Mouse (Mus musculus) left cerebral cortex, adult 2 months (tissue): Measurements from ENCODE around the gene Stmn3. TPM values are rescaled to one million over a fixed set of nuclear protein-coding genes. Genes with fewer than 3 reads are reported as not detected.

Experiments
- DNase-seq, 2 experiments: peaks; one replicate each; pipeline ENCODE4 v3.0.0; 2021 to 2022; ENCODE audit warnings: low spot score in 2 of 2, mixed read lengths in 1 of 2; ENCODE audit errors: extremely low spot score in 1 of 2
- H3K27ac ChIP-seq: fragments of 200-600 bp; 2 replicates; pipeline ENCODE4 v1.8.1; 2022
- H3K4me3 ChIP-seq: fragments of 200-600 bp; 2 replicates; pipeline ENCODE4 v1.8.1; 2022
- CTCF ChIP-seq: fragments of 200-600 bp; IDR thresholded peaks from 2 replicates; pipeline ENCODE4 v1.8.1; 2022; ENCODE audit warnings: antibody characterized with exemption, mild to moderate bottlenecking, moderate library complexity
- intact Hi-C: fragments of 180-260 bp; cut with DNase I; formaldehyde crosslinking; loops from one replicate; pipeline ENCODE4 v1.15.1; 2025
- total RNA-seq, 2 experiments: library from RNA; stranded (reverse); gene quantifications; 2 replicates each; pipeline ENCODE4 v1.2.3; 2021

The Stmn3 gene
- total RNA-seq, 2 experiments from 2014 or later, result 633 to 653 TPM

DNA sequence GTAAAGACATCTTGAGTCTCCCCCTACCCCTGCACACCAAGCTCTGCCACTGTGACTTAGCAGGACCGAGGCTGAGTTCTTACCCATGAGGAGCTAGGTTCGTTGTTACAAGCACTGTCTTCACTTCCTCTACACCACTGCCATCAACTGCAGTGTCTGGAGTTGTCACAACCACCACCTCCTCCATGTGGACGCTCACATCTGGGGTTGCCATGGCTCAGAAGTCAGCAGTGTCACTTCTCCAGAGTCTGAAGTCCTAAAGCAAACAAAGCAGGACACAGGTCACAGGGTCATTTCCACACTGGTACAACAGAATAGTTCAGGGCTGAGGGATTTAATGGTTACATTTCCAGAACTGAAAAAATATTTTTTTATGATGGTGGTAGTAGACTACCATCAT lies 36.4 kb downstream of the Stmn3 start:
- no peak for TF ChIP-seq CTCF
- H3K27ac ChIP-seq, result no peak overlapping the region
- intact Hi-C loops, result no loop called here
- no peak overlapping the region for H3K4me3 ChIP-seq
- no peak for DNase-seq

DNA sequence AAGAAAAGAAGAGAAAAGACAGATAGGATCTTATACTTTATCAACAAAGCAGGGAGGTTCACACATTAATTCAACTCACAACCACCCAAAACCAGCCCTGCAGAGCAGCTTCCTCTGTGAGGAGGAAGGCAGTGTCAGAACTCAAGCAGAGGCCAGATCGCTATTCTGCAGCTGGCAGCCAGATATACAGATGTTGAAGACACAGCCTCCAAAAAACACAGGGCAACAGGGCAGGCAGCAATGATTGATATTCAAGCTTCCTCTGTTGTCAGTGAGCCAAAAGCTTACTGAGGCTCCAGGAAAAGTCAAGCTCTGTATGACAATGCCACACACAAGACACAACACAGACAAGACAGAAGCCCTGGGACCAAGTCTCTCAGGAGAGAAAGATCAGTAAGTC lies 37.5 kb downstream of the Stmn3 start:
- no peak for DNase-seq
- H3K4me3 ChIP-seq, result no peak overlapping the region
- intact Hi-C loops, result no loop called here
- no peak for TF ChIP-seq CTCF
- H3K27ac ChIP-seq, result no peak overlapping the region

DNA sequence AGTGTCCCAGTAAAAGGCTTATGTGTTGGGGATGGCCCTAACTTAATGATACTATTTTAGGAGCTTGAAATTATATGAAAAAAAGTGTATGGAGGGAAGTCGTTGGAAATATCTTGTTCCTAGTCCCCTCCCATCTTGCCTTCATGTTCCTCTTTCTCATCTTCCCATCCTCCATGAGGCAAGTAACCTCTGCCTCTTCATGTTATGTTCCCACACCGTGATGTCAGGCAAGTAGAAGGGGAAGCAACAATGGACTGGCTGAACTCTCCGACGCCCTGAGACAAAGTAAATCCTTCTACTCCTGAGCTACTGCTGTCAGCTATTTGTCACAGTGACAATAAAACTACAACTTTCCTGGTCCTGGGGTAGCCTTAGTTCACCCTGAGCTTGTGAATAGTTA lies 39.7 kb downstream of the Stmn3 start:
- Histone ChIP-seq H3K4me3 (no peak overlapping the region), H3K27ac (no peak overlapping the region)
- DNase-seq, result no peak
- intact Hi-C loops, result loop anchor here (5.0 kb wide), 1 partner anchor 87 kb away; the partner anchor contains the start of gene Ppdpf
- no peak for TF ChIP-seq CTCF

DNA sequence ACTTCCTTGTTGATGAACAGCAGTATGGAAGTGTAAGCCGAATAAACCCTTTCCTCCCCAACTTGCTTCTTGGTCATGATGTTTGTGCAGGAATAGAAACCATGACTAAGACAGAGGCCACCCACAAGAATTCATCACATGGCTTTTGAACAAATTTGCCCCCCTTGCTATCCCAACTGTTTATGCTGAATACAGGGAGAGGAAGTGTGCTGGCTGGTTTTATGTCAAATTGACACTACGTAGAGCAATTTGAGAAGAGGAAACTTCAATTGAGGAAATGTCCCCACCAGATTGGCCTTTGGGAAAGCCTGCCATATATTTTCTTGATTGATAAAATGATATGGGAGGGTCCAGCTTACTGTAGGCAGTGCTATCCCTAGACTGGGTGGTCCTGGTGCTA lies 40.5 kb downstream of the Stmn3 start:
- intact Hi-C loops, result loop anchor here (5.0 kb wide), 1 partner anchor 87 kb away; the partner anchor contains the start of gene Ppdpf
- no peak overlapping the region for H3K27ac ChIP-seq
- TF ChIP-seq CTCF, result no peak
- DNase-seq, result no peak
- no peak overlapping the region for H3K4me3 ChIP-seq

DNA sequence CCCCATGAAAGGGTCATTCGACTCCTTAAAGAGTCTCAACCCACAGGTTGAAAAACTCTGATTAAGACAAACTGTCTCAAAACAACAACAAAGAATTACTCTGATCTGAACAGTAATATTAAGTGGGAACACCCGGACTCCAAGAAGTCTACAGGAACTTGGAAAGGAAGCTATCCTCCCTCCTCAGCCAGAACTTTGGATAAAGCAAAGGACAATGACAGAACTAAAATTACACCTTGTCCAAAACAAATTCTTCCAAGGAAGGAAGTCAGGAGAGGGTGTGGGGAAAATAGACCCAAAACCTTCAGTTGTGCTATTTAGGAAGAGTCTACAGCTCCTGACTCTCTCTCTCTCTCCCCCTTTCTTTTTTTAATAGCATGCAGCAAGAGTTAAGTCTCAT lies 42.2 kb downstream of the Stmn3 start:
- no peak for TF ChIP-seq CTCF
- intact Hi-C loops, result loop anchor here (5.0 kb wide), 1 partner anchor 85 kb away; the partner anchor contains the start of gene Ppdpf
- DNase-seq, result no peak
- Histone ChIP-seq H3K4me3 (no peak overlapping the region), H3K27ac (no peak overlapping the region)

DNA sequence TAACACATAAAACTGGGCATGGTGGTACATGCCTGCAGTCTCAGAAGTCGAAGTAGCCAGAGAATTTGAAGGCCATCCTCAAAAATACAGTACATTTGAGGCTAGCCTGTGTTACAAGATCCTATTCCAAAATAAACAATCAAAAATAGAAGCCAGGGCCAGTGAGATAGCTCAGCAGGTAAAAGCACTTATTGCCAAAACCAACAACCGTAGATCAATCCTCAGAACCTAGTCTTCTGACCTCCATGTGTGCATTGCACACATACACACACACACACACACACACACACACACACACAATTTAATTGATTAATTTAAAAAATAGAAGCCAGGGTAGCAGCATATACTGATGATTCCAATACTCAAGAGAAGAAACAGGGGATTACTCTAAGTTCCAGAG lies 47.5 kb downstream of the Stmn3 start:
- no peak overlapping the region for H3K27ac ChIP-seq
- no peak for TF ChIP-seq CTCF
- H3K4me3 ChIP-seq, result no peak overlapping the region
- intact Hi-C loops, result no loop called here
- DNase-seq, result no peak

Other genes with a start within 250 kb of the Stmn3 start
- 100 to 1,000 TPM; 275 to 280 TPM for gene Kcnq2, start 179.2 kb downstream of the Stmn3 start, total RNA-seq
- 1,000 to 10,000 TPM; 1,380 to 1,388 TPM for gene Eef1a2, start 157.5 kb downstream of the Stmn3 start, total RNA-seq
- gene Ppdpf, start 127.3 kb downstream of the Stmn3 start, total RNA-seq, result 10 to 100 TPM; 72.8 to 77.8 TPM
- under 1 TPM in 1 of 2 experiments, not detected in 1; 0.11 TPM for gene Ptk6, start 111.7 kb downstream of the Stmn3 start, total RNA-seq
- gene Srms, start 101.3 kb downstream of the Stmn3 start, total RNA-seq, result under 1 TPM; 0.25 to 0.26 TPM
- not detected for gene Fndc11, start 94.5 kb downstream of the Stmn3 start, total RNA-seq
- gene Helz2, start 72.5 kb downstream of the Stmn3 start, total RNA-seq, result 1 to 10 TPM; 2.3 to 4.3 TPM
- gene Gmeb2, start 26.5 kb downstream of the Stmn3 start, total RNA-seq, result 10 to 100 TPM; 27.1 to 27.3 TPM
- 10 to 100 TPM; 26.1 to 38.5 TPM for gene Rtel1, start 5.2 kb upstream of the Stmn3 start, total RNA-seq
- 10 to 100 TPM; 80.3 to 80.5 TPM for gene Zgpat, start 50.4 kb upstream of the Stmn3 start, total RNA-seq
- 10 to 100 TPM; 45.2 to 51.2 TPM for gene Arfrp1, start 50.9 kb upstream of the Stmn3 start, total RNA-seq
- gene Lime1, start 65.6 kb upstream of the Stmn3 start, total RNA-seq, result 10 to 100 TPM; 43.1 to 45.2 TPM
- 10 to 100 TPM; 12.0 to 13.7 TPM for gene Zbtb46, start 144.9 kb upstream of the Stmn3 start, total RNA-seq
- not detected for gene Abhd16b, start 178.7 kb upstream of the Stmn3 start, total RNA-seq
- 10 to 100 TPM; 73.2 to 76.3 TPM for gene Tpd52l2, start 182.6 kb upstream of the Stmn3 start, total RNA-seq
- 100 to 1,000 TPM; 288 to 300 TPM for gene Dnajc5, start 206.0 kb upstream of the Stmn3 start, total RNA-seq